Mouse (Mus musculus) neural tube, embryonic 11.5 days (tissue): ENCODE data around the gene Cnep1r1. TPM values are rescaled to one million over a fixed set of nuclear protein-coding genes. Genes with fewer than 3 reads are reported as not detected.

Experiments used
- ATAC-seq: fragments of 200-750 bp; cut with Nextera tagmentation; 2 replicates; pipeline ENCODE4 v1.8.0; 2017; ENCODE audit warnings: moderate number of reproducible peaks, mild to moderate bottlenecking, moderate TSS enrichment, moderate library complexity; ENCODE audit not compliant: insufficient read depth, low FRiP score, low TSS enrichment
- DNase-seq: peaks from one replicate; pipeline ENCODE4 v3.0.0-alpha.2; 2015; ENCODE audit warnings: low spot score
- H3K27ac ChIP-seq: fragments of 300-500 bp; sonication (generic); 2 replicates; pipeline ENCODE4 v1.5.1; 2014; ENCODE audit warnings: low read depth, mild to moderate bottlenecking, low read length
- H3K27me3 ChIP-seq: fragments of 300-500 bp; sonication (generic); 2 replicates; pipeline ENCODE4 v1.6.1; 2014; ENCODE audit warnings: mild to moderate bottlenecking, low read length, mixed read lengths; ENCODE audit not compliant: control insufficient read depth, insufficient read depth
- H3K36me3 ChIP-seq: fragments of 300-500 bp; sonication (generic); 2 replicates; pipeline ENCODE4 v1.6.1; 2014; ENCODE audit warnings: mild to moderate bottlenecking, low read length, moderate library complexity, mixed read lengths; ENCODE audit not compliant: control insufficient read depth, insufficient read depth
- H3K4me1 ChIP-seq: fragments of 300-500 bp; sonication (generic); 2 replicates; pipeline ENCODE4 v1.6.1; 2014; ENCODE audit warnings: low read length, mixed read lengths; ENCODE audit not compliant: control insufficient read depth, insufficient read depth
- H3K4me2 ChIP-seq: fragments of 300-500 bp; sonication (generic); 2 replicates; pipeline ENCODE4 v1.6.1; 2014; ENCODE audit warnings: low read depth, mild to moderate bottlenecking, moderate library complexity
- H3K4me3 ChIP-seq: fragments of 300-500 bp; sonication (generic); 2 replicates; pipeline ENCODE4 v1.5.1; 2014; ENCODE audit warnings: low read depth, low read length
- H3K9ac ChIP-seq: fragments of 300-500 bp; sonication (generic); 2 replicates; pipeline ENCODE4 v1.6.1; 2014; ENCODE audit warnings: mild to moderate bottlenecking, low read length
- H3K9me3 ChIP-seq: fragments of 300-500 bp; sonication (generic); 2 replicates; pipeline ENCODE4 v1.6.1; 2016; ENCODE audit warnings: low read length; ENCODE audit not compliant: control insufficient read depth
- WGBS: fragments of 180-500 bp; shearing (Covaris S2); extraction: QIAGEN DNeasy Blood & Tissue Kit; methylation state at CpG from one replicate; pipeline ENCODE4 v1.1.7; 2014; 5-methylcytosine and 5-hydroxymethylcytosine counted together
- microRNA-seq: library from miRNA; unstranded; fragments of <30 nt; microRNA quantifications from one replicate; pipeline ENCODE4, GENCODE M21; 2016
- polyA plus RNA-seq: library from polyadenylated mRNA; unstranded; fragments of >200 nt; fragmentation: Nextera tagmentation; extraction: Ambion mirVana; gene quantifications from 2 replicates; pipeline ENCODE4 v1.2.1, GENCODE M21; 2014

The Cnep1r1 gene
- polyA plus RNA-seq, 1 experiment from 2014 or later: 30.9 TPM

DNA sequence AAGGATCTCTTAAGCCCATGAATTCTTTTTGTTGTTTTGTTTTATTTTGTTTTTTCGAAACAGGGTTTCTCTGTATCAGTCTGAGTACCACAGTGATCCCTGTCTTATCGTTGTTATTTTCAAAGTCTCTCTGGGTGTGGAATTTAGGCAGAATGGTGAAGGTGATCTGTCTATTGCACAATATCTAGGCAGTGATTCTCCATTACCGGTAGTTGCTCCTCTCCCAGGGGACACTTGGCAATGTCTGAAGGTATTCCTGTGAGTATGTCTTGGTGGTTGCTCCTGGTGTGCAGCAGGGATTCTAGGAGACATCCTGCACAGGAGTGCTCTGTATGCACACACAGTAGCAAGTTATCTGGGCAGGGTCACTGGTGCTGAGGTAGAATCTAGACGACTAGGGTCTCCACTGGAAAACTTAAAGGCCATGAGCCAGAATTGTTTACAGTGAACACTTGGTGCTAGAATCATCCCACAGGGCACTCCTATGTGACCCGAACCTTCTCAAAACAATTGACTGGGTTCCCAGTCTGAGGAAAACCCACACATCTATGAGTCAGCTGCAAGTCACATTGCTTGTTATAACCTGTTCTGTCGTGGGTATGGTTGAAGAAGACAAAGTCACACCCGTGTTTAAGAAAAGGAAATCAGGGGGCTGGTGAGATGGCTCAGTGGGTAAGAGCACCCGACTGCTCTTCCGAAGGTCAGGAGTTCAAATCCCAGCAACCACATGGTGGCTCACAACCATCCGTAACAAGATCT lies 41.8 kb downstream of the Cnep1r1 start:
- peaks cover 21% of the 10 kb centered on the region for H3K36me3 ChIP-seq
- no peak overlapping the region for H3K4me2 ChIP-seq
- H3K9me3 ChIP-seq: no peaks in the 10 kb centered on the region
- DNase-seq (no peak), ATAC-seq (no peak)
- 90% methylated on average over 9 of the region's 10 CpGs for WGBS
- H3K27me3 ChIP-seq: no peaks in the 10 kb centered on the region
- no peak overlapping the region for H3K4me3 ChIP-seq
- no peak overlapping the region for H3K9ac ChIP-seq
- H3K4me1 ChIP-seq: no peaks in the 10 kb centered on the region
- no peak overlapping the region for H3K27ac ChIP-seq

DNA sequence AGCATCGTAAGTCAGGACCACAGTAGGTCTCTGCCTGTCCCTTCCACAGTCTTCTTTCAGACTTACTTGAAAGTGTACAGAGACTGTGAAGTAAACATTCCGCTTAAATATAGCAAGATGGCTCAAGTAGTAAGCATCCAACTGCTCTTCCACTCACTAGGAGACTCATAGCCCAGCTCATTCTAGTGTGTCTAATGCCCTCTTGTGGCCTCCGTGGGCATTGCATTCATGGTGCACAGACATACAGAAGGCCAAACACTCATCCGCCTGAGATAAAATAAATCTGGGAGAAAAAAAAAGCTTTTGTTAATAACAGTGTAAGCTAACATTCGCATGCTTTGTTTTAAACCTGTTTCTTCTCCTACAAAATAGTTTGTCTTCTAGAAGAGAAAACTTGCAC lies 42.9 kb downstream of the Cnep1r1 start:
- Histone ChIP-seq H3K9me3 (no peaks in the 10 kb centered on the region), H3K4me3 (no peak overlapping the region), H3K9ac (no peak overlapping the region), H3K27me3 (no peaks in the 10 kb centered on the region), H3K4me2 (no peak overlapping the region), H3K27ac (no peak overlapping the region), H3K36me3 (peaks cover 17% of the 10 kb centered on the region), H3K4me1 (no peaks in the 10 kb centered on the region)
- ATAC-seq (no peak), DNase-seq (peak; percentile 72)
- 80% methylated on average over 5 of the region's 5 CpGs for WGBS

DNA sequence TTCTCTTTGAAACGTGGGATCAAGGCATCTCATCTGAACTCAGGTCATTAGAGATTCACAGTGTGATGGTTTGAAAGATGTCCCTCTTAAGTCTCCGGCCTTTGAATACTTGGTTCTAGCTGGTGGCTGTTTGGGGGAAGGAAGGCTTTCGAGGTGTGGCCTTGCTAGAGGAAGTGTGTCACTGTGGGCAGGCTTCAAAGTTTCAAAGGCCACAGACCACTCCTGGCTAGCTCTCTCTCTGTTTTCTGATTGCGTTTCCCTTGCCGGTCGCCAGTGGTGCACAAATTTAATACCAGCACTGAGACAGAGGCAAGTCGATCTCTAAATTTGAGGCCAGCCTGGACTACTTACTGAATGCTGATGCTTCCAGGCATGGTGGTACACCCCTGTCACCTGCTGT lies 56.7 kb downstream of the Cnep1r1 start:
- no peak overlapping the region for H3K27ac ChIP-seq
- no peaks in the 10 kb centered on the region; the same call in 1 of the 2 replicates for H3K36me3 ChIP-seq
- H3K27me3 ChIP-seq: no peaks in the 10 kb centered on the region
- H3K4me2 ChIP-seq: no peak overlapping the region
- no peak overlapping the region for H3K9ac ChIP-seq
- no peak for DNase-seq
- no peaks in the 10 kb centered on the region for H3K4me1 ChIP-seq
- no peak overlapping the region for H3K4me3 ChIP-seq
- no peak for ATAC-seq
- H3K9me3 ChIP-seq: no peaks in the 10 kb centered on the region
- 93% methylated on average over 7 of the region's 7 CpGs for WGBS

DNA sequence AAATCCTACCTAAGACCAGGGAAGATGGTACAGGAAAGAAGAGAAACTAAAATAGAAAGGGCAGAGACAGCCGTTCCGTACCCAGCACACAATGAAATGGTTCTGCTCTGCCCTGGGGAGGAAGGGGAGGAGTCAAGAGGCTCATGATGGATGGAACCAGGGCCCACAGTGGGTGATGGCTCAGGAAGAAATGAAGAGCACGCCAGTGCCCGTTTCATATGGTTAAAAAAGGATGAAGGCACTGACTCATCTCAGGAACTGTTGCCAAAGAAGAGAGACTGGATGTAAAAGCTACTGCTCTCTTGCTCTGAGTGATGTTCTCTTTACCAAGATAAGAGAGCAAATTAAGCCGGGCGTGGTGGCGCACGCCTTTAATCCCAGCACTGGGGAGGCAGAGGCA lies 58.7 kb downstream of the Cnep1r1 start:
- Histone ChIP-seq H3K36me3 (no peaks in the 10 kb centered on the region; the same call in 1 of the 2 replicates), H3K27ac (no peak overlapping the region), H3K9me3 (no peaks in the 10 kb centered on the region), H3K9ac (no peak overlapping the region), H3K4me2 (no peak overlapping the region), H3K27me3 (no peaks in the 10 kb centered on the region), H3K4me1 (no peaks in the 10 kb centered on the region), H3K4me3 (no peak overlapping the region)
- WGBS: 91% methylated on average over 8 of the region's 8 CpGs
- ATAC-seq (no peak), DNase-seq (no peak)

DNA sequence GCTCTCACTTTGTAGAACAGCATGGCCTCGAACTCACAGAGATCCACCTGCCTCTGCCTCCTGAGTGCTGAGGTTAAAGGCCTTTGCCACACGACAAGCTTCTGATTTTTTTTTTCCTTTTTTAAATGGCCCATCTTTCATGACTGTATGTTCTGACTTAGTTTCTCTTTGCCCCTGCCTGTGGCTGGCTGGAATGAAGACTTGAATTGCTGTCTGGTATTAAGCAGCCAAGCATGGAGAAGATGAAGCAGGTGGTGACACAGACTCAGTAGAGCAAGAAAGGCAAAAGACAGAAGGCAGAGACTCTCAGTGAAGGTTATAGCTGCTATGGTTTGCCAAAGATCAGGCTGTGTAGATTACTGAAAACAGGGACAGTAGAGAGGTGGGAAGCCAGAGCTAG lies 64.6 kb downstream of the Cnep1r1 start:
- DNase-seq: no peak
- H3K27ac ChIP-seq: no peak overlapping the region
- no peaks in the 10 kb centered on the region for H3K4me1 ChIP-seq
- no peak overlapping the region for H3K4me3 ChIP-seq
- no peaks in the 10 kb centered on the region for H3K9me3 ChIP-seq
- no peak for ATAC-seq
- no peaks in the 10 kb centered on the region for H3K36me3 ChIP-seq
- H3K27me3 ChIP-seq: no peaks in the 10 kb centered on the region
- H3K9ac ChIP-seq: no peak overlapping the region
- no peak overlapping the region for H3K4me2 ChIP-seq
- WGBS: 81% methylated on average over 2 of the region's 2 CpGs

Small RNA genes within 50 kb of the gene (microRNA-seq; reads per million reads assigned to microRNA genes)
- not detected for gene Mir7071

Other genes with a start within 250 kb of the Cnep1r1 start
- gene Zfp423, start 159.2 kb upstream of the Cnep1r1 start, polyA plus RNA-seq: 40.6 and 40.7 TPM in 2 replicates
- 47.8 and 54.5 TPM in 2 replicates for gene Heatr3, start 19.1 kb downstream of the Cnep1r1 start, polyA plus RNA-seq
- 11.1 and 11.2 TPM in 2 replicates for gene Tent4b, start 80.4 kb downstream of the Cnep1r1 start, polyA plus RNA-seq
- gene Adcy7, start 153.6 kb downstream of the Cnep1r1 start, polyA plus RNA-seq: 2.0 and 2.3 TPM in 2 replicates
- gene Brd7, start 243.4 kb downstream of the Cnep1r1 start, polyA plus RNA-seq: 88.3 and 99.6 TPM in 2 replicates